Mouse (Mus musculus): ENCODE results near the gene Rere.
"Not testable (repeated sequence)": the region's sequence is repeated elsewhere in the genome, so short reads cannot be mapped to it uniquely, and the experiment has no call there.

Rere gene

DNA sequence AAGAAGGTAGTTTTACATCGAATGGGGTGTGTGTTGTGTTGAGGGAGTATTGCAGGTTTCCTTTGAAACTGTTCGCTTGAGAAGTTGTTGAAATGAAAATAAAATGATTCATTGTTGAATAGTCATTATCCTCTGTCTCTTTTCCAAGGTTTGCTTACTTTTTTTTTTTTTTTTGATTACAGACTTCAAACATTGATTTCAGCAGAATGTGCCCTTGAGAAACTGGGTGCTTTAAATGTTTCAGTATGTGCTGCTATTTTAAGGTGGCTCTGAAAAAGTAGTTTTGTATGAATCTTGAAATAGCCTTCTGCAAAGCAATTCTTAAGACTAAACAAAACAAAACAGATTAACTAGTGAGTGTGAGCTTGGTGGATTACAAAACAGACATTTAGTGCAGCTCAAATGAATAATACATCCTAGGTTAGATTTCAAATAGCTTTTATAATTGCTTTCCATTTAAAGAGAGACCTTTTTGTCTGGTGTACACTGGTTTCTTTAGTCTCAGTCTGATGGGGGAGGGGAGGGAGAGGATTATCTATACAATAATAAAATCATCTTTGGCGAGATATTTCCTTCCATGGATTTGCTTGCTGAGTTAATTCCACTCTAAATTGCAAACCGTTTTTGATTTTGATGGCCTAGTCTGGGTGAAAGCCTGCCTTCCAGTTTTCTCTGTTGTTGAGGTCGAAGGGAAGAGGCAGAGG is 1.3 kb downstream of the Rere start:
- DNase-seq (ENCODE audit: low read depth, low spot score), result no peak

DNA sequence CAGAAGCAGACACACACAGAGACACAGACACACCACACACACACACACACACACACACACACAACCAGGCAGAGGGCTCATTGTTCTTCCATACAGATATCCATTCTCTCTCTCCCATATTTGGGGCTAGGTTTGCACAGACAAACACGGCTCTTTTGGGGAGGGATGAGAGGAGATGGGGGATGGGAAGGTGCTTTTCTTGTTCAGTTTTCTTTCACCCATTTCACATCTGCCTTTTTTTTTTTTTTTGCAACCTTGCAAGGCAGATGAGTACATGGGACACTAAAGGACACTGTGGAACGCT is 1.8 kb downstream of the Rere start:
- no peak for DNase-seq (ENCODE audit: low read depth, low spot score)

DNA sequence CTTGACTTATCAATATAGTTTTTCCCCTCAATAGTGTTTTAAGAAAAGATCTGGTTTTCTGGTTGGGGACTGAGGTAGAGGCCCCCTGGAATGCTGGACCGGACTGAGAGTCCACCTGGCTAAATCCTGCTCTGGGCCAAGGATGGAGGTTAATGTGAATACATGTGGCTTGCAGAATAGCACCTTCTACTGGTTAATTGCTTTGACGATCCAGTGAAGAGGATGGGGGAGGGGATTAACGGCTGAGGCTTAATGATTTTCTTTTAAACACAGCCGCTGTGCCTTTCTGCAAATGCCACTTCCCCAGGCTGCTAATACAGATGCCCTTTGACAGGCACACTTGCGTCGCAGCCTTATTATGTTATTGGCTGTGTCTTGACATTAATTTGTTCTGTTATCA is 2.5 kb downstream of the Rere start:
- DNase-seq (ENCODE audit: low read depth, low spot score), result peak; percentile 50

DNA sequence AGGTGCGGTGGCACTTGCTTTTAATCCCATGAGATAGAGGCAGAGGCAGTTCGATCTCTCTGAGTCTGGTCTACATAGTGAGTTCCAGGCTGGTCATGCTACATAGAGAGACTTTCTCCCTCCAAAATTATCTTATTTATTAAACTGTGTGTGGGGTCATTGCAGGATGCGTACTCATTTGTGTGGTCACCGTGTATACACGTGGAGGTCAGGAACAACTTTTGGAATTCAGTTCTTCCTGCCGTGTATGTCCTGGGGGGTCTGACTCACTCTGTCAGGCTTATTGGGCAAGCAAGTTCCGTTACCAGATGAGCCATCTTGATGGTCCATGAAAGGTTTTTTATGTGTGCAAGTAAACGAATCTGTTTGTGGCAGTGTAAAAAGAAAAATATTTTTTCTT is 5.5 kb downstream of the Rere start:
- DNase-seq (ENCODE audit: low read depth, low spot score), result no peak

DNA sequence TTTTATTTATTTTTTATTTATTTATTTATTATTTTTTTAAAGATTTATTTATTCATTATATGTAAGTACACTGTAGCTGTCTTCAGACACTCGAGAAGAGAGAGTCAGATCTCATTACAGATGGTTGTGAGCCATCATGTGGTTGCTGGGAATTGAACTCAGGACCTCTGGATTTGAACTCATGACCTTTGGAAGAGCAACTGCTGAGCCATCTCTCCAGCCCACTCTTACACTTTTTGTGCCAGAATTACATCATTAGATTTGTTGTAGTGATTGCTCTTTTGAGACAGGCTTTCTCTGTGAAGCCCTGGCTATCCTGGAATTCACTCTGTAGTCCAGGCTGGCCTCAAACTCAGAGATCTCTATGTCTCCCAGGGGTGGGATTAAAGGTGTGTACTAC is 6.0 kb downstream of the Rere start:
- not testable (repeated sequence) for DNase-seq (ENCODE audit: low read depth, low spot score)

DNA sequence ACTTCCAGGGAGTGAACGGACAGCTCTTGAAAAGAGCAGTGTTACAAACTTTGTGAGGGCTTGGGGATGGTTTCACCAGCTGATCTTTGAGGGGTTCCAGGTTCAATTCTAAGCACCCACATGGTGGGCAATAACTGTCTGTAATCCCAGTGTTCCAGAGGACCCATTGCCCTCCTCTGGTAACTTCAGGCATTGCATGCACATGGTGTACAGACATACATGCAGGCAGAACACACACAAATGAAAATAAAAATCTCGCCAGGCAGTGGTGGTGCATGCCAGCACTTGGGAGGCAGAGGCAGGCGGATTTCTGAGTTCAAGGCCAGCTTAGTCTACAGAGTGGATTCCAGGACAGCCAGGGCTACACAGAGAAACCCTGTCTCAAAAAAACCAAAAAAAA is 10.5 kb downstream of the Rere start:
- DNase-seq (ENCODE audit: low read depth, low spot score), result peak; percentile 39

DNA sequence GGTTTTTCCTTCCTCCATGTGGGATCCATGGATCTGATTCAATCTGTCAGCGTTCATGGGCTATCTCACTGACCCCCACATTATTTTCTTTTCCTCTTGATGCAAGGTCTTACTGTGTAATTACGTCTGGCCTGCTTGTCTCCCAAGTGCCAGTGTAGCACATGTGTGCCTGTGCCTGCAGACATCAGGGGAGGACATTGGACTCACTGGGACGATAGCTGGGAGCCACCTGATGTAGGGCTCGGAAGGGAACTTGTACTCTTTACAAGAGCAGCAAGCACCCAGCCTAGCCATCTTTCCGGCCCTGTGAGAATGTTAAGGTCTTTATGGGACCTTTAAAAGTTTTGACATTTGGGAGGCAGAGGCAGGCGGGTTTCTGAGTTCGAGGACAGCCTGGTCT is 13.4 kb downstream of the Rere start:
- no peak for DNase-seq (ENCODE audit: low read depth, low spot score)

DNA sequence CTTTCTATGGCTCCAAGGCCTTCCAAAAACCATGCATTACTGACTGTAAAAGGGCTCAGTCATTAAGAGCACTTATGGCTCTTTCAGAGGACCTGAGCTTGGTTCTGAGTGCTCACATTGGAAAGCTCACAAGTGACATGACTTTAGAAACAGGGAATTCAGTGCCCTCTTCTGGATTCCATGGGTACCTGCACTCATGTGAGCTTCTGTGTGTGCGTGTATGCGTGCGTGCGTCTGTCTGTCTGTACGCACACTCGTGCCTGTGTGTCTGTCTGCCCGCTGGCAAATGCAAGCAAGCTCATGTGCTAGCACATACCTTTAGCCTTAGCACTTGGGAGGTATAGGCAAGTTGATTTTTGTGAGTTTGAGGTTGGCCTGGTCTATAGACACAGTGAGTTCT is 14.5 kb downstream of the Rere start:
- DNase-seq (ENCODE audit: low read depth, low spot score), result peak; percentile 16

DNA sequence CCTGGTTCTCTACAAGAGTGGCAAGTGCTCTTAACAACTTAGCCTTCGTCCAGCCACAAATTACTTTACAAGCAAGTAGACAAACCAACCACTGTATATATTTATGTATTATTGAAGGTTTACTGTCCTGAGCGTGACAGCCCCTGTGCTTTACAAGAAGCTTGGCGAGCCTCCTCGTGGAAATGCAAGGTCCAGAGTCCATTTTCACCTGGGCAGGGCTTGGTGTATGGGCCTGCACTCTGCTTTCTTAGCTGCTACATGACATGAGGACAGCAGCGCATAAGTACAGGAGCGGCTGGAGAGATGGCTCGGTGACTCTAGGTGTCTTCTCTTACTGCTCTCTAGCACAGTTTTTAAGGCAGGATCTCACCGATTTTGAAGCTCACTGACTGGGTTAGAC is 21.3 kb downstream of the Rere start:
- no peak for DNase-seq (ENCODE audit: low read depth, low spot score)

DNA sequence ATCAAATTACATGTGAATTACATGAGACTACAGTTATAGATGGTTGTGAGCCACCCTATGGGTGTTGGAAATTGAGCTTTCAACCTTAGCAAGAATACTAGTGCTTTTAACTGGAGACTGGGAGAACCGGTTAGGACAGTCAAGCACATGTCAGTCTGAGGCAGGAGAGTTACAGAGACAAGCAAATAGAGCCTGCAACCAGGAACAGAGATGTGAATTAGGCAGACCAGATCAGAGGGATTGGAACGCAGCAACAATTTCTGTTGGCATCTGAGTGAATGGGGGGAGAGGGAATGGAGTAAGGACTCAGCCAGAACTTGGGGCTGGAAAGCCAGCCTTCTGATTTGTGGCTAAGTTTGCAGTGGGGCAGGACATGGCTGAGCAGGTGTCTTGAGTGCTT is 25.3 kb downstream of the Rere start:
- DNase-seq (ENCODE audit: low read depth, low spot score), result no peak

DNA sequence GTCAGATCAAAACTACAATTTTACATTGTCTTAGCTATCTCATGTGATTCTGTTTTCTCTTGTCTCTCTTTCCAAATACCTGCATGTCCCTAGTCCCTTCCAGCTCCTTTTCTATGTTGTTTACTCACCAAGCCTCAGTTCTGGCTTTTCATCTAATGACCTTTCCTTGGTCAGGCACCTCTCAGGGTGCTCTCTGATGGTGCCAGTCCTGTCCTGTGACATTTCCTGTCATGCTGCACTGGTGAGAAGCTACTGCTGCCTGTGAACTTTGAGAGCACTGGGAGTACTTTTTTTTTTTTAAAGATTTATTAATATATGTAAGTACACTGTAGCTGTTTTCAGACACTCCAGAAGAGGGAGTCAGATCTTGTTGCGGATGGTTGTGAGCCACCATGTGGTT is 25.8 kb downstream of the Rere start:
- no peak for DNase-seq (ENCODE audit: low read depth, low spot score)

DNA sequence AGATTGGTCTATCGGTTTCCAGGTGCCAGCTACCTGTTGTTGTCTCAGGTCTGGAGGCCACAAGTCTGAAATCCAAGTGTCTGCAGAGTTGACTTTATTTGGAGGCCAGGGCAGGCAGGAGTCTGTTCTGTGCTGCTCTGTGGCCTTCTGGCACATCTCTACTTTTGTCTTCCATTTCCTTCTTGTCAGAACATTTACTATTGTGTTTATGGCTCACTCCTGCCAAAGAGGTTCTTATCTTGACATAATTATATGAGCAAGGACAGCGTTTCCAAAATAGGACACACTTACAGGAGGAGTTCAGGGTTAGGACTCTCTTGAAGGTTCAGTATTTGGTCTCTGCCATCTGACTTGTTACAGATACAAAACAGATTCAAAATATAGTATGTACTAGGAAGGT is 30.0 kb downstream of the Rere start:
- no peak for DNase-seq (ENCODE audit: low read depth, low spot score)

DNA sequence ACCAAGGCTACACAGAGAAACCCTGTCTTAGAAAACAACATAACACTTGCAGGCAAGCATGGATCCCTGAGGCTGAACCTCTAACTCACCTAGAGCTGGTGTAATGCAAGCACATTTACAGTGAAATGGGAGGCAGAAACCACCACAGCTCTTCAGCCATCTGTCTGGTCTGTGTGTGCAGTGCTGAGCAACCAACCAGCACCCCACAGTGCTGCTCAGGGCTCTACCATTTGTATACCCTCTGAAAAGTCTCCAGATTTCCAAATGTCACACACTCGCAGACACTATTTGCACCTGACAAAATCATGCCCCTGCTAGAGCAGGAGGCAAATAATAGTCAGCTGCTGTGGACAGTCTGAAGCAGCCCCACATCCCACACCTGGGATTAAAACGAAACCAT is 31.2 kb downstream of the Rere start:
- DNase-seq (ENCODE audit: low read depth, low spot score), result no peak

DNA sequence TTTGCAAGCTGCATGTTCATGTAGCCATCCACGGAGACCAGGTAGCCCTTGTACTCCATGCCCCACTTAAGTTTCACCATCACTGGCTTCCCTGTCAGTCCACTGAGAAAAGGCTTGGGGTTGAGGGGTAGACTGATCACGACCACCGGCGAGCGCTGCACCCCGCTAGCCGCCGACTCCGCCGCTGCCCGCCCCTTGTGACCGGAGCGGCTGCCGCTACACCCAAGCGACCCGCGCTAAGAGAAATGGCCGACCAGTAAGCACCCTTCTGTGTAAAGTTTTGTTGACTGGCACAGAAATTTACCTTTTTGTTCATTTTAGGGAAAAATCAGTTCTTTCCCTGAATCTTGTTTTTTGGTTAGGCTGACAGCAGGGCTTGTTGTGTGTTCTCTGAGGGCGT is 33.9 kb downstream of the Rere start:
- no peak for DNase-seq (ENCODE audit: low read depth, low spot score)

DNA sequence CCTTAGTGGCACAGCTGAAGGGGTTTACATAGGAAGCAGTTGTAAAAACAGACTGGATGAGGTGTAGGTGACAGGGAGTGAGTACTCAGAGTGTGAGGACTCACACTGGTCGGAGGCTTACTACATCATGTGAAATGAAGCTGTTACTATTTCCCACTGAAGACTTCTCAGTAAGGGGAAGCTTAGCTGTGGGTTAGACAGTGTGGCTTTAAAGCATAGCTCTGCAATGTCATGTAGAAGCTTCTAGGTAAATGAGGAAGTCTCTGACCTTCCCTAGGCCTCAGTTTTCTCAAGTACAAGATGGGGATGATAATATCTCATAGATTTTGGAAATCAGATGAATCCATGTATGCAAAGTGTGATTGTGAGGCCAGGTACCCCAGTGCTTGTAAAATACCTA is 35.1 kb downstream of the Rere start:
- DNase-seq (ENCODE audit: low read depth, low spot score), result no peak

DNA sequence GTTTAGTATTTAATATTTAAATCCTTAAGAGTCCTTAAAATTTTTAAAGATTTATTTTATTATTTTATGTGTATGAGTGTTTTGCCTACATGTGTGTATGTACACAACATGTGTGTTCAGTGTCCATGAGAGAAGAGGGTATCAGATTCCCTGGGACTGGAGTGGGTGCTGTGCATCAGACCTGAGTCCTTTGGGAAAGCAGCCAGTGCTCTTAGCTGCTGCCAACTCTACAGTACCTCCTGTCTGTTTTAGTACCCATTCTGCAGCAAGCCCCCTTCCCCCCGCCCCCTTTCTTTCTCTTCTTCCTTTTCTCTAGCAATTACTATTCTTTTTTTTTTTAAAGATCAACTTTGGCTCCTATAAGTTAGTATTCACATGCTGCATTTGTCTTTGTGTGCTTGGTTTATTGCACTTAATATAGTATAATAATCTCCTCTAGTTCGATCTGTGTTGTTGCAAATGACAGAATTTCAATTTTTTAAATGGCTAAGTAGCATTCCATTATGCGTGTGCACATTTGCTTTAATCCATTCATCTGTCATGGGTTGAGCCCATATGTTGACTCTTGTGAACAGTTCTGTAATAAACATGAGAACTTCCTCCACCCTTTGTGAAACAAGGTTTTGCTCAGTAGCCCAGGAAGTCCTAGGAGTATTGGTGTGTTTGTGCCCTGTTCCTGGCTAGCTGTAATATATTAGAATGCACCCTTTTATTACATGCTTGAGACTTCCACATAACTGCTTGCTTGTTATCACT is 43.8 kb downstream of the Rere start:
- DNase-seq (ENCODE audit: low read depth, low spot score), result no peak

DNA sequence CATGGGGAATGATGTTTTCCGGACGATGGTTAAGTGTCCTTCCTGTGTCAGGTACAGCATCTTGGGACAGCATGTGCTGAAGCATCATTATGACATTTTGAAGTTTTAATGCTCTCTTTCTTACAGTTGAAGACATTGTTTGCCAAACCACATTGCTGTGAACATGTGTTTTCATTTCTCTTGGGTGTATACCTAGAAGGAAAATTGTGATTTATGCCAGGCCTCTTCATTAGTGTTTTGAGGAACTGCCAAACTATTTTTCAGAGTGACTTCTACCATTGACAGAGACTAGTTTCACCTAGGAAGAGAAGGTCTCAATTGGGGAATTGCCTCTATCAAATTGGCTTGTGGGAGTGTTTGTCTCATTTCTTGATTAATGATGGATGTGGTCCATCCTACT is 44.6 kb downstream of the Rere start:
- DNase-seq (ENCODE audit: low read depth, low spot score), result no peak

DNA sequence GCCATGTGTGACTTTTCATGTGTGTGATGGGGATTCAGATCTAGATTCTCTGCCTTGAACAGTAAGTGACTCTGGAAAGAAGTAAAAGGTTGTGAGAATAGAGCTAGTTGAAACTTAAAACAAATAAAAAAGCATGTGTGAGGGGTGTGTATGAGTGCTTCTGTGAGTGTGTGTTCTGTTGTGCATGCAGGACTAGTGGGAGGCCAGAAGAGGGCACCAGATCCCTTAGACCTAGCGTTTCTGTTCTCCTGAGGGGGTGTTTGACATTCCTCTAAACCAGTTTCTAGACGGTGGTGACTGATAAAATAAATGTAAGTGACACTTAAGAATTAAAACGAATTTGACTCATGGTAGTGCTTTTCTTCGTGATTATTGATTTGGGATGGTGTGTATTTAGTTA is 46.0 kb downstream of the Rere start:
- DNase-seq (ENCODE audit: low read depth, low spot score), result no peak

DNA sequence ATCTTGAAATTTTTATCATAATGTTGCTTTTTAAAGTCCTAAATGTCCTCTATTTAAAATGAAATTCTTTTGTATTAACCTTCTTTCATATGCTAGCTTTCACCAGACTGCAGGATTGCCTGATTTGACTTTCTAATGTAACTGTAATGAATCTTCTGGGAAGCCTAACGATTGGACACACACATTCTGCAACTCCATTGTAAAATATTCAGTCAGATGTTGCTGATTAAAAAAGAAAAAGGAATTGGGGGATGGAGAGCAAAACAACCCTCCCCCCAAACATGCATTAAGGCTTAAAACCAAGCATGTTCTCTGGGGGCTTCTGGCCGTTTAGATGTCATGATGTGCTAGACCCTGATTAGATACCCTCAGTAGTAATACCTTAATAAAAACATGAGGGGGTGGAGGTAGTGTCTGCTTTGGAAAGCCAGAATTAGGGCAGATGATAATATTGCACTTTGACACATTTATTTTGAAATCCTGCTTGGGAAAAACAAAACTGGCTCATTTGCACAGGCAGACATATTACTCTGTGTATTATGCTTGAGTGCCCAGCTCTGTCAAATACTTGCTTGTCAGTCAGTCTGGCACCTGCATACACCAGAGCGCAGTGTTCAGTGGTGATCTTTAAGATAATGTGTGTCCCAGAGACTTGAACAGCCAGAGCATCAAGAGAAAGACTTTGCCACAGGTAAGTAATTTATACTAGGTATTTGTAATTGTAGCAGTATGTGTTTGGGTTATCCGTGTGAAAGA is 52.7 kb downstream of the Rere start:
- DNase-seq (ENCODE audit: low read depth, low spot score), result no peak

DNA sequence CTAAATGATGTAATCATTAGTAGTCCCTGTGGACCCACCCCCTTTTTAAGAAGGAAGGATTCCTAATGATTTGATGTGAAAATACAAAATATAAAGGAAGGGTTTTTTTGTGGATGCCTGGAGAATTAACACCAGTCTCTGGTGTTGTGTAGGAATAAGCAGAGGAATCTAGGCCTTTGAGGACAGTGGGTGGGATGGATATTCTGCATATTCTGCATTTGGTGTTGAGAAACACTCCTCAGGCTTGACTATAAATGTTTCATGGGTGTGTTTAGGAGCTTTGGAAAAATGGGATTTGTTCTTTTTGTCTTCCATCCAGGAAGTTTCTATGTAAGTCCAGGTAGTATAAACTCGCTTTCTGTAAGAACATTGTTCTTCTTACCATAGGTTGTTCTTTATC is 55.8 kb downstream of the Rere start:
- DNase-seq (ENCODE audit: low read depth, low spot score), result no peak

DNA sequence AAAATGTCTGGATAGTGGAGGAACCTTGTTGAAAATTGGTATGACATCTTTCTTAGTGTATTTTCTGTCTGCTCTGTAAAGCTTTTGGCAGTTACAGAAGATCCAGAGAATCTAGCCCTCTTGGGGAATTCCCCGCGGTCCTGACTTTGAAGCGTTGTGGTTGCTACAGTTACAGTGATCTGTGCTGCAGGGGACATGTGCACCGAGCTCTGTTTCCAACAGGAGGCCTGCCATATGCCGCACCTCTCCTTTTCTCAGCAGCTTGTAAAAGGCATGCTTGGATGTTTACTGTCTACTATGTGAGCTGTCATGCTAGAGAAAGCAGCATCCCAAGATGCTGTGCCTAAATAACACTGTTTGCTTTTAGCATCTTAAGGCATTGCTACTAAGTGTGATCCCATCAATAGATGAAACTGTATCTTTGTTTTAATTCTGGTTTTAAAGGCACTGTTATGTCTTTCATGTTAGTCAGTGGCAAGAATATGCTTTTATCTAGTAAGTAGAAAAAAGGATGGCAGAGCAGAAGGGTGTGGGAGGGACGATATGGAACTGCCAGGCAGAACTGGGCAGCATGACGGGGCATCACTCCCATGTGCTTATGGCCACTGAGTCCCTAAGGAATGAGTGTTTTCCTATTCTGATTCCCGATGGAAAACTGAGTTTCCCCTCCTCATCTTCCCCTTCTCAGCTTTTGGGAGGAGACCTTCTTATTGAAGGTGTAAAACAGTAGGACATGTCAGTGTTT is 57.6 kb downstream of the Rere start:
- DNase-seq (ENCODE audit: low read depth, low spot score), result peak; percentile 72

DNA sequence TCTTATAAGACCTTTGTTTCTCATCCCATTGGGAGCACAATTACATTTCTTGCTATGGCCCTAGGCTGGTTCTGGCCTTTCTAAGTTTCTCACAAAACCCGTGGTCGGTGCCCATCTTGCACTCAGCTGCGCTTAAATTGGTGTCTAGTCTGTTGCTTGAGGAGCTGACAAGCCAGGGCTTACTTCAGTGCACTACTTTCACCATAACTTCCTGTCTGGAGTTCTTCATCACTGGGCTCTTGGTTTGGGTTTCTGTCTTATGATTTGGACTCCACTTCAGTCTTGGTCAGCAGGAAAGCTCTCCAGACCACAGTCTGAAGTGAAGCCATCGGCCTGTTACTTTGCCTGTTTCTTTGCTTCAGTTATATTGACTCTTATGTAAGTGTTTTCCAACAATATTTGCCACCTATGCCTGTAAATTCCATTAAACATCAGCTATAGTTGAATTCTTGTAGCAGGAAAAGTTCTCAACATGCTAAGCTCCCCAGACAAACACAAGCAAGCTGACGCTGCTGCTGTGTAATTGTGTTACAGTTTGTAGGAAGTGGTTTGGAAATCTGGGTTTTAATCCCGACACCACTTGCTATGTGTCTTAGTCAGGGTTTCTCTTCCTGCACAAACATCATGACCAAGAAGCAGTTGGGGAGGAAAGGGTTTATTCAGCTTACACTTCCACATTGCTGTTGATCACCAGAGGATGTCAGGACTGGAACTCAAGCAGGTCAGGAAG is 59.5 kb downstream of the Rere start:
- DNase-seq (ENCODE audit: low read depth, low spot score), result no peak

All from CD4-positive, CD25-positive, alpha-beta regulatory T cell, adult 2 months (primary cell).